Mouse (Mus musculus) ES-E14 (cell line): ENCODE results near the gene Chd6. TPM values are rescaled to one million over a fixed set of nuclear protein-coding genes. Genes with fewer than 3 reads are reported as not detected.

Experiments used
- DNase-seq: peaks from one replicate; pipeline ENCODE4 v3.0.0-alpha.2; 2013; ENCODE audit warnings: low read depth, low spot score
- H3K27ac ChIP-seq: 2 replicates; pipeline ENCODE4 v1.5.1; 2012; ENCODE audit warnings: low read depth, mild to moderate bottlenecking, low read length, moderate library complexity, mixed read lengths; ENCODE audit not compliant: poor library complexity, insufficient read depth, severe bottlenecking
- H3K36me3 ChIP-seq: 2 replicates; pipeline ENCODE4 v1.6.1; 2012; ENCODE audit warnings: mild to moderate bottlenecking, low read length, moderate library complexity, mixed read lengths; ENCODE audit not compliant: control insufficient read depth, poor library complexity, insufficient read depth, severe bottlenecking
- H3K4me1 ChIP-seq, 2 experiments: fragments of 150-350 bp in 1 of 2; sonication (generic) in 1 of 2; 2 replicates each; pipeline ENCODE4 v1.6.1; 2012; ENCODE audit warnings: low read length in 2 of 2, mild to moderate bottlenecking in 1 of 2, mixed read lengths in 1 of 2; ENCODE audit not compliant: control insufficient read depth in 2 of 2, insufficient read depth in 2 of 2, poor library complexity in 1 of 2
- H3K4me3 ChIP-seq, 2 experiments: fragments of 150-350 bp in 1 of 2; sonication (generic) in 1 of 2; 2 replicates each; pipeline ENCODE4 v1.5.1; 2012; ENCODE audit warnings: low read length in 2 of 2, low read depth in 1 of 2, mild to moderate bottlenecking in 1 of 2, mixed read lengths in 1 of 2; ENCODE audit not compliant: insufficient read depth in 1 of 2, poor library complexity in 1 of 2, severe bottlenecking in 1 of 2
- H3K9ac ChIP-seq: 2 replicates; pipeline ENCODE4 v1.6.1; 2012; ENCODE audit warnings: low read depth, mild to moderate bottlenecking, low read length, mixed read lengths; ENCODE audit not compliant: poor library complexity, insufficient read depth, severe bottlenecking
- H3K9me3 ChIP-seq: fragments of 150-350 bp; sonication (generic); 2 replicates; pipeline ENCODE4 v1.6.1; 2012; ENCODE audit warnings: low read depth, mild to moderate bottlenecking, low read length; ENCODE audit not compliant: control insufficient read depth, insufficient read depth
- CHD2 ChIP-seq: IDR thresholded peaks from 2 replicates; pipeline ENCODE4 v1.6.1; 2014; ENCODE audit warnings: mild to moderate bottlenecking, low read depth, low read length, inconsistent platforms
- HCFC1 ChIP-seq: IDR thresholded peaks from 2 replicates; pipeline ENCODE4 v1.6.1; 2012; ENCODE audit warnings: low read length, inconsistent platforms, borderline replicate concordance; ENCODE audit not compliant: insufficient read depth
- MAFK ChIP-seq: IDR thresholded peaks from 2 replicates; pipeline ENCODE4 v1.6.1; 2014; ENCODE audit warnings: mild to moderate bottlenecking, low read depth, low read length, inconsistent platforms; ENCODE audit not compliant: insufficient read depth
- ZC3H11A ChIP-seq: IDR thresholded peaks from 2 replicates; pipeline ENCODE4 v1.6.1; 2012; ENCODE audit warnings: low read depth, mild to moderate bottlenecking, inconsistent platforms, low read length, borderline replicate concordance
- ZNF384 ChIP-seq: IDR thresholded peaks from 2 replicates; pipeline ENCODE4 v1.6.1; 2012; ENCODE audit warnings: low read depth, low read length, inconsistent platforms
- in situ Hi-C, 2 experiments: fragments of 600-800 bp; cut with MboI; formaldehyde crosslinking; loops; one replicate each; pipeline ENCODE4 v1.15.1; 2025; ENCODE audit warnings: low sequenced_read_pairs in 2 of 2, inconsistent platforms in 1 of 2; ENCODE audit not compliant: unreplicated experiment in 2 of 2
- total RNA-seq: library from RNA; depleted of rRNA; stranded (reverse); fragments of 300-350 nt; gene quantifications from 2 replicates; pipeline ENCODE4 v1.2.3, GENCODE M21; 2012

Chd6 gene
- total RNA-seq, 1 experiment = 50.7 TPM

- Histone ChIP-seq H3K4me1 (no peaks in the 10 kb centered on the region), H3K27ac (no peak overlapping the region), H3K4me3 (no peak overlapping the region), H3K9ac (no peak overlapping the region), H3K36me3 (peaks cover 3% of the 10 kb centered on the region; the same call in 1 of the 2 replicates), H3K9me3 (no peaks in the 10 kb centered on the region)
- TF ChIP-seq MAFK (no peak), HCFC1 (no peak), CHD2 (no peak), ZC3H11A (no peak), ZNF384 (no peak)
- in situ Hi-C loops = no loop called here
- no peak for DNase-seq
Measured at GRCm38 (mm10) chr2:161004338-161004737, 104.5 kb downstream of the Chd6 start.

GRCm38 (mm10) chr2:160996987-160997763, 111.7 kb downstream of the Chd6 start:
- Histone ChIP-seq H3K4me1 (no peaks in the 10 kb centered on the region), H3K9ac (no peak overlapping the region), H3K4me3 (no peak overlapping the region), H3K9me3 (no peaks in the 10 kb centered on the region), H3K36me3 (0 out of 2 replicates have a peak, but pooled peaks cover under 1% of the 10 kb centered on the region), H3K27ac (no peak overlapping the region)
- no peak for TF ChIP-seq ZC3H11A
- TF ChIP-seq HCFC1 = no peak
- no peak for TF ChIP-seq MAFK
- no peak for TF ChIP-seq CHD2
- TF ChIP-seq ZNF384 = no peak
- in situ Hi-C loops = no loop called here
- no peak for DNase-seq

GRCm38 (mm10) chr2:160994181-160994580, 114.7 kb downstream of the Chd6 start:
- no peak for DNase-seq
- no peak overlapping the region for H3K9ac ChIP-seq
- no peak overlapping the region for H3K4me3 ChIP-seq
- H3K9me3 ChIP-seq = no peaks in the 10 kb centered on the region; the same call in 1 of the 2 replicates
- H3K4me1 ChIP-seq = no peaks in the 10 kb centered on the region
- peaks cover 11% of the 10 kb centered on the region for H3K36me3 ChIP-seq
- TF ChIP-seq HCFC1 (no peak), ZC3H11A (no peak), MAFK (no peak), CHD2 (no peak), ZNF384 (no peak)
- in situ Hi-C loops = no loop called here
- no peak overlapping the region for H3K27ac ChIP-seq

- DNase-seq = no peak
- Histone ChIP-seq H3K4me1 (no peaks in the 10 kb centered on the region), H3K4me3 (no peak overlapping the region), H3K9me3 (no peaks in the 10 kb centered on the region; the same call in 1 of the 2 replicates), H3K27ac (no peak overlapping the region), H3K9ac (no peak overlapping the region), H3K36me3 (peaks cover 14% of the 10 kb centered on the region)
- in situ Hi-C loops = no loop called here
- TF ChIP-seq MAFK = no peak
- no peak for TF ChIP-seq ZC3H11A
- TF ChIP-seq CHD2 = no peak
- TF ChIP-seq ZNF384 = no peak
- no peak for TF ChIP-seq HCFC1
Measured at GRCm38 (mm10) chr2:160992465-160992864, 116.4 kb downstream of the Chd6 start.
